Mouse (Mus musculus): ENCODE measurements at regions not wholly inside any gene's neighbourhood (a gene's known extent, or its start where the extent isn't known, plus 50 kb on each side); places are given as distances from the start of the nearest gene placed in this dataset.
A peak's percentile ranks its signal among the peaks of the same experiment; 100 is the strongest.

DNA sequence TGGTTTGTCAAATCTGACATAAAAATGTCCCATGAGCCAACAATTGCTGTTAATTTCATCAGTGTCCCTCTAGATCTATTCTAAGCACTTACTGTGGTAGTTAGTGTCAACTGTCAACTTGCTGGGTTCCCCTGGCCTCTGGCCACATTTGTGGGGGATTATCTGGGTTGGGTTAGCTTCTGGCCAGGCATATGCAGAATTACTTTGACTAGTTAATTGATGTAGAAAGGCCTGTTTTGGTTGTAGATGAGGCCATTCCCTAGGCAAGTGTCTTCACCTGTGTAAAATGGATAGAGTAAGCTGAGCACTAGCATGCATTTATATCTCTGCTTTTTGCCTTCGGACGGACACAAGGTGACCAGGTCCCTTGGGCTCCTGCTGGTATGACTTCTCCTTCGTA lies 283.9 kb downstream of the 1810013L24Rik start:
- no peak for DNase-seq (ENCODE audit: low read depth, low spot score)

DNA sequence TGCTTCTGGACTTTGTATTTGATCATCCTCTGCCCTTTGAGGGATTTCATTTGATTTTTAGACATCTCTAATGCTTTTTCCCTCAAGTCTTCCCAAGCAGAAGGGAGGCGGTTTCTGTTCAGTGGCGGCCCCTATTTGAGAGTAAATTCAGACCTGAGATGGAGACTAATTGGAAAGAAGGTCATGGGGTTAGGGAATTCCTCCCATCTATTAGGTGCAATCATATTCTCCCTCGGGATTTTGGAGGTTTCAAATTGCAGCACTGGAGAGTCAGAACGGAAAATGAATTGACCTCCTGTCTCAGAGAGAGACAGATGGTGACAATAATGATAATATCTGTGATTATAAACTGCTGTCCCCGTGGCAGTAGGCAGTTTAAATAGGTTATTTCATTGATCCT lies 285.6 kb downstream of the 1810013L24Rik start:
- no peak for DNase-seq (ENCODE audit: low read depth, low spot score)

DNA sequence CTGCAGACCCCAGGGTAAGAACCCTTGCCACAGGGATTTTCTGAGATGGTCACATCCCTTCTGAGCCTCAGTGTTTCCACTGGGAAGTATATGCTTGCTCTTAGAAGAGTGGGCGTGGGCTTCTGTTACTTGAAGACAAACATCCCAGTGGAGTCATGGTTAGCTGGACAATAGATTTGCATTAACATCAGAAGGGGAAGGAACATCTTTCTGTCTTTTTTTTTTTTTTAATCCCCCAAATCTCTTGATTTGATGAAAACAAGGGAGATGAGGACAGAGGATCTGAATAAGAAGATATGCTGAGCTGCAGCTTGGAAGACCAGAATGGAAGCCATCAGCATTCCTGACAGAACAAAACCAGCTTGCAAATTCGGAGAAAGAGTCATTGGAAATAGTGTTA lies 291.7 kb downstream of the 1810013L24Rik start:
- no peak for DNase-seq (ENCODE audit: low read depth, low spot score)

DNA sequence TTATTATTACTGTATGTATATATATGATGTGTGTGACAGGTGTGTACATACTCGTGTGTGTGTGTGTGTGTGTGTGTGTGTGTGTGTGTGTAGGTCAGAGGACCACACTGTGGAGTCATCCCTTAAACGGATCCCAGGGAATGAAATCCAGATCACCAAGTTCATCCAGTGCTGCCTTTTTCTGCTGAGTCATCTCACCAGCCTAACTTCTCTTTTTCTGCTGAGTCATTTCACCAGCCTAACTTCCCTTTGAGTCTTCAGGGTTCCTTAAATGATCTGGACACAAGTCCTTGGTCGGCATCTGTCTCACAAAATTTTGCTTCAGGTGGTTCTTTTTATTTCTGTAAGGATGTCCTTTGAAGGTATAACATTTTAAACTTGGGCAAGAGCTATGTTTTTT lies 302.2 kb downstream of the 1810013L24Rik start:
- no peak for DNase-seq (ENCODE audit: low read depth, low spot score)

DNA sequence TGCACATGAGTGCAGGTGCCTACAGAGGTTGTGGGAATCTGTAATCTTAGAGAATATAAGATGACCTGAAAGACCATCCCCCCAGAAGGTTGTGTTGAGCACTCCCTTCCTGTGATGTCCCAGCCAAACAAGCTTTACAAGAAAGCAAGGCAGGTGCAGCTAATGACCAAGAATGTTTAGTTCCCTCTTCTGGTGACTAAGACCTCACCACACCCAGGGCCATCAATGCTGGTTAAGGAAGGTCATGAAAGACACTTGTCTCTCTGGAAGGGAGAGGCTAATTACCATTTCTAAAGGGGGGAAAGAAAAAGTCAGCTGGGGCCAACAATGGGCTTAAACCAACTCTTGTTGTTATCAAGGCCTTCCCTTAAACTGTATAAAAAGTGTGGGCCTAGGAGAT lies 302.9 kb downstream of the 1810013L24Rik start:
- DNase-seq (ENCODE audit: low read depth, low spot score), result no peak

DNA sequence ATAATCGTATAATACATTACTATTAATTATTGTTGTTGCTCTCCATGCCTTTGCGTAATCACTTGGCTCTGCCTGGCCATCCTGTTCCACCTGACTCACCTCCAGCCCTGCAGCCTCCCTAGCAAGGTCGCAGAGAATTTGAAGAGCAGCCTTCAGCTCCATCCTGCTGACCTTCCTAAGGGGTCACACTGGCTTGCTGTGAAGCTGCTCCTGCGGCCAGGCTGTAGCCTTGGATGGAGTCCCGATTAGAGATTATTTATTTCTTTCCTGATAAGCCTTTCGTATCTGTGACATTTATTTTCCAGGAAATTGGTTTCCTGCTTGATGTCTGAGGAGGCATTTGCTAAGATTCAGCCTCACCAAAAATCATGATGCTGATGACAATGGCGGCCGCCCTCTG lies 305.5 kb downstream of the 1810013L24Rik start:
- DNase-seq (ENCODE audit: low read depth, low spot score), result no peak

DNA sequence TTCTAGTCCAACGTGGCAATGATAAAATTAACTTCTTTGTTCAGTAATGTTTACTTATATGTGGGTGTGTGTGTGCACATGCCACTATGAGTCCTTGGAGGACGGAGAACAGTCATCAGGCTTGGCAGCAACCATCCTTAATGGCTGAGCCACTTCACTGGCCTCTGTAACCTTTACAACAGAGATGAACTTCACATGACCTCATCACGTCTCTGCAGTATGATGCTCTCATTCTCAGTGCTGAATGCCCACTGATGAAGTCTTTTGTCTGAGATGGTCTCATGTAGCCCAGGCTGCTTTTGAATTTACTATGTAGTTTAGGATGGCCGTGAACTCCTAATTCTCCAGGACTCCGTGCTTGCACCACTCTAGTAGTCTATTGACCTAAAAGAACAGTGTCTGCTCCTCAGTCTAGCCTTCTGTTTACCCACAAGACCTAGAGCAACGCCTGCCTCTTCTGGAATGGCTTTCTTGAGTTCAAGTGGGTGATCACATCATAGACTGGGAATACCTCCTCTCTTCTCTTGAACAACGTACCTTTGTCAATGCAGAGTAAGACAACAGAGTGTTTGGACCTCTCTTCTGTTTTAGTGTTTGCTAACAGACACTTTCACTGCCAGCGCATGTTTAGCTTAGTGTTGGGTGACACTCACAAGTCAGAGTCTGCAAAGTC lies 308.8 kb downstream of the 1810013L24Rik start:
- DNase-seq (ENCODE audit: low read depth, low spot score), result no peak

DNA sequence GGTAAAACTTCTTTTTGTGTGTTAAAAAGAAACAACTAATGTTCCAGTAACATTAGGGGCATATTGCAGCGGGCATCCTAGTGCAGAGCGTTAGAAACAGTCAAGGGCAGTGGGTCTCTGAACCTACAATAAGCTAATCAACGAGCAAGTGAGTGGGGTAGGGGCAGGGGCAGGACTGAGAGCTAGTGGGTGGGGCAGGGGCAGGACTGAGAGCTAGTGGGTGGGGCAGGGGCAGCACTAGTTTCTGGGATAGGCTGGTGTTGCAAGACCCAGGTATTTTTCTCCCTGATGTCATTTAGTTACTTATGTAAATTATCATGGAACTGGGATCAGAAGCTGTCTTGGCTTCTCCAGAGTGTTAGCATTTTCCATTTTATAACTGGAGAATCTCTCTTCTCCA lies 309.5 kb downstream of the 1810013L24Rik start:
- no peak for DNase-seq (ENCODE audit: low read depth, low spot score)

DNA sequence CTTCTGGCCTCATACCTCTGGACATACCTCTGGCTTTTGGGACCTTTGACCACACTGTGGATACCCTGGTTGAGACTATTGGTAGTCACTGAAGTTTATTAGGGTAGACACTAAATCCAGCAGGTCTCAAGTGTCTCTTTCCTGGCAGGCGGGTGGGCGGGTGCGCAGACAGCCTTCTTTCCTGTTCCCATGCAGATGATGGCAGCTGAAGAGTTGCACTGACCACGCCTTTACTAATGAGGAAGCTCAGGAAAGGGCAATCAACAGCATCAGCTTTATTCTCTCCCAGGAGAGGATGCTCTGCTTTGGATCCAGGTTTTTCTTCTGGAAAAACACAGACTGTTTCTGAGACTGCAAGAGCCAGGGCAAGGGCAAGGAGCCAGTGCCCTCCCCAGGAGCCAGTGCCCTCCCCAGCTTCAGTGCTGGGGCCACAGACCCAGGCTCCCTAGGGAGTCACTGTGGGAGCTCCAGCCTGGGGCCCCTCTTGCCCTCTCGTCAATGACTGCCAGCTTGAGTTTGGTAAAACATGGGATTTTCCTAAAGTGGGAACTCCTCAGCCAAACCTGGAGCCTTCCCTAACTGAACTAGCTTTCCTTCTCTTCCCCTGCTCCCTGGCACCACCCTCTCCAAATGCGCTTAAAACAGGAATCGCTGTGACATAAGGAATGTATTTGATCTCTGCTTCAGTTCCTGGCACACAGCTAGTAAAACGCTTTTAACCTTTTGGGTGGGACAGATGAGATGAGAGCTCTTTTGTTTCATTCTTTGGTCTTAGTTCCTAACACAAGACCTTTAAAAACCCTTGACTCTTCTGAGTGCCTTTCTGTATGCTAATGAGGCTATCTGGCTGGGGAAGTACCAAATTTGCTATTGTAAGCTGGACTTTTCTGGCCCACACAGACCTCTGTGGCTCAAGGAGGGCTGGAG lies 319.6 kb downstream of the 1810013L24Rik start:
- DNase-seq (ENCODE audit: low read depth, low spot score), result no peak

DNA sequence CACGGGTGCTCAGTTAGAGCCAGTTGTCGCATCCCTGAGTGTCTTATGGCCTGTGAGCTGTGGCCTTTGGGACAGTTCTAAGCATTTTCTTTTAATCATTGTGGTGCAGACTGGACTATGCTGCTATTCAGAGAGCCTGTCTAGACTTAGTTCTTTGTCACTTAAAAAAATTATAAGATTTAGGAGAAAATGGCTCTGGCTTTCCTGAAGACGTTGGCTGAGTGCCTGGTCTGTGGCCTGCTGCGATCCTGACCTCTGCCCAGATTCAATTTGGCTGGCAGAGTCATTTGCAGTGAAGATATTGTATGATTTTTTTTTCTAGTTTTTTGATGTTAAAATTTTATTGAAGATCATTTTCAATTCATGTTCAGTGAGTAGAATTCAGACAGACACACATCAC lies 322.0 kb downstream of the 1810013L24Rik start:
- DNase-seq (ENCODE audit: low read depth, low spot score), result no peak

DNA sequence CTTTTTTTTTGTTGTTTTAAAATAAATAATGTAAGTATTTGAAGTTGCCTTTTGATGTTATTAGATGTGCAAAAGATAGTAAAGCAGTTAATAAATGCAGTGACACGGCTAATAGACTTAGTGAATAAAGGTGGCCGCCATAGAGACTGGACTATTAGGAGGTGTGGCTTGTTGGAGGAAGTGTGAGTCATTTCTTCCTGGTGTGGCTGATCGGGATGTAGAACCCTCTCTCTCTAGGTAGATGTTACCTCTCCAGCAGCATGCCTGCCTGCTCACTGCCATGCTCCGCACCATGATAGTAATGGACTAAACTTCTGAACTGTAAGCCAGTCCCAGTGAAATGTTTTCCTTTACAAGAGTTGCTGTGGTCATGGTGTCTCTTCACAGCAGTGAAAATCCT lies 323.6 kb downstream of the 1810013L24Rik start:
- DNase-seq (ENCODE audit: low read depth, low spot score), result no peak

DNA sequence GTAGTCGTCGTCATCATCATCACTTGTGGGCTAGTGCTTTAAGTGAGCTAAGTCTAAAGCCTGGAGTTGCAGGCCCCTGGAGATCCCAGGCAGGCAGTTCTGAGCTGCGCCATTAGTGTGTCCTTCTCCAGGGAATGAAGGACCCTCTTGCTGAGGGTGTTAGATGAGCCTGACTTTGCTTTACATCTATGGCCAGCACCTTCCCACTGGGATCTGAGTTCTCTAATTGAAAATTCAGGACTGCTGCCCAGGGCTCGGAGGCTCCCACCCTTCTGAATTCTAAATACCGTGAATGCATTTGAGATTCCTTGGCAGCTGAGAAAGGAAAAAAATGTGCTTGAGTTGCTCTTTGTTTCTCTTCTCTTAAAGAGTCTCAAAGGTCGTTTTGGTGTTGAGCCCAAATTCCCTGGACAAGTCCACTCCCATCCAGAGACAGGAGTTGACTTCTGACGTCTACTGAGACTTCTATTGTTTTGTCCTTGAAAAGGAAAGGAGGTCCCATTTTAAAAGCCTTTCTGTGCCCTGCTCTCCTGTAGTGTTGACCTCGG lies 335.9 kb downstream of the 1810013L24Rik start:
- no peak for DNase-seq (ENCODE audit: low read depth, low spot score)

DNA sequence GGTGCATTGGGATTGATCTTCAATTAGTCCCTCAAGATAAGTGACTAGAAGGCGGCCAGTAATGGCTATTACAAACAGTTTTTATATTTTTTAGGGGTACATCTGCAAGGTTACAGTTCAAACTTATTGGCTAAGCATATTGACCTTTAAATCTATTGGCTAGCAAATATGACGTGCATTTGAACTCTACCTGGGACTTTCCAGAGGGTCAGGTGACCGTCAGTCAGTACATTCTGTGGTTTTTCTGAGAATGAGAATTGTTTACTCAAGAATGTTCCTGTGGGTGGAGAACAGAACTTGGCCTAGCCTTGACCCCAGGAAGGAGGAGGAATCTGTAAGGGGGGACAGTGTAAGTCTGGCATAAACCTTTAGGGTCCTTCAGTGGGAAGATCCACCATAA lies 346.5 kb downstream of the 1810013L24Rik start:
- no peak for DNase-seq (ENCODE audit: low read depth, low spot score)

DNA sequence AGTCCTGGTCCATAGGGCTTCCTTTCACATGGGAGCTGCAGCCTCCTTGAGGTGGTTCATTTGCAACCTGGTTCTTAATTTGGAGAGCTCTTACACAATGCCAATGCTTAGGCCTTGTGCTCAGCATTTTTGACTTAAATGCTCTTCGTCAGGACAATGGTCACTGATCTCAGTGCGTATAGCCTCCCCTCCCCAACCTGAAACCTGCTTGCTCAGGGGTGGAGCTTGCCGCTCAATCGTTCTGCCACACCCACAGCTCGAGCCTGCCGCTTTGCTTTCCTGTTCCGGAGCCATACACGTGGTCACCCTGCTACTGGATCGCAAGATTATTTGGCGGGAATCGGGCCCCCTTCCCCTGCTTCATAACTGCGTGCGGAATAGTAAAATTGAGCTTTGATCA lies 365.9 kb downstream of the 1810013L24Rik start:
- no peak for DNase-seq (ENCODE audit: low read depth, low spot score)

DNA sequence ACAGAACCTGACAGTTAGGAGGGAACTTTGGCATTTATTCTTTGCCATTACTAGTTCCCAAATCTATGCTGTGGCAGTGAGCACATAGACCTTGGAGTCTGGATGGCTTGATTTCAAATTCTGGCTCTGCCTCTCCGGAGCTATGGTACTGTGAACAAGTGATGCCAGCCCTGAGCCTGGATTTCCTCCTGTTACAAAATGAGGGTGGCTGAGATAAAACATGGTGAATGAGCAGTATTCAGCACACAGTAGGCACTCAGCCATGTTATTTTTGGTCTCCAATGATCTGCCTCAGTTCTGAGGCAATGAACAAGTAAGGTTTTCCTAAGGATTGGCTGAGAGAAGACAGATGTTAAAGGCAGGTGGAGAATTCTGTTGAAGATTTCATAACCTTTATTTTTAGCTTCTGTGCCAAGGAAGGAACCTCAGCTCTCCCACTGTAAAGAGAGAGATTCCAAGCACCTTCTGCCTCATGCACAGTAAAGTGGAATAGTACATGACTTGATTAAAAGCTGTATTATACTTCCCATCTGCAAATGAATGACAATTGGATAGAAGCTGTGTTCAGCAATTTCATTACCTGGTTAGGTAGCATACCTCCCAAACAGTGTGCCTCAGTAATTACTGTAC lies 369.1 kb downstream of the 1810013L24Rik start:
- DNase-seq (ENCODE audit: low read depth, low spot score), result no peak

DNA sequence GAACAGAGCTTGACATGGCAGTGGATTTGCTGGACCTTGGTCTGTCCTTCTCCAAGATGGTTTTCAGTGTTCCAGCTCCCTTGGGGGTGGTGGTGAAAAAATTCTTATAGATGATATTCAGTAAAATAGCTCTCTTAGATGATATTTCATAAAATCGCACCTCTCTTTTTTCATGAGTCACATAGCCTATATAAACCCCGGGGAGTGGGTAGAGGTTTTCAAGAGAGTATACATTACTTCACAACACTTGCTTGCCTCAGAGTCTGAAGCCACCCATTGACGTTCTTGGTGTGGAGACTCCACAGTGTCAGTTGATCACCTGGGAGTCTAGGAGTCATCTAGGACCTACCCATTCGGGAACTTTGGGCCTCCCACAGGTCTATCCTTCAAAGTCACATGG lies 378.7 kb downstream of the 1810013L24Rik start:
- DNase-seq (ENCODE audit: low read depth, low spot score), result no peak

DNA sequence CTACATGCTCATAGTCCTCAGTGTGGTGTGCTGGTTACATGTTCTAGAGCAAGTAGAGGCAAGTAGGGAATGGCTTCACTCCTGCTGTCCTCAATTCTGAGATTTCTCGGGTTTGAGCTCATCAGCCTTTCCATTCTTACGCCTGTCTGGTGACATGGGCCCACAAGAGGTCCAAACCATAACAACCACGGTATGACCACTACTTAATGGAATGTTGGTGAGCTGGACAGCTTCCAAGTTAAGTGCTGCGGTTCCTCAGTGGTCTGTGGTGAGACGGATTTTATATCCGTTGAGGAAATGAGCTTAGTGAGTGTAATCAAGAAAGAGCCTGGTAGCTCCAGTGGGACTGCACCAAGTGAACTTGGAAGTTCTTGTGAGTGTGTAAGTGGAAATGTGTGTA lies 381.6 kb downstream of the 1810013L24Rik start:
- no peak for DNase-seq (ENCODE audit: low read depth, low spot score)

DNA sequence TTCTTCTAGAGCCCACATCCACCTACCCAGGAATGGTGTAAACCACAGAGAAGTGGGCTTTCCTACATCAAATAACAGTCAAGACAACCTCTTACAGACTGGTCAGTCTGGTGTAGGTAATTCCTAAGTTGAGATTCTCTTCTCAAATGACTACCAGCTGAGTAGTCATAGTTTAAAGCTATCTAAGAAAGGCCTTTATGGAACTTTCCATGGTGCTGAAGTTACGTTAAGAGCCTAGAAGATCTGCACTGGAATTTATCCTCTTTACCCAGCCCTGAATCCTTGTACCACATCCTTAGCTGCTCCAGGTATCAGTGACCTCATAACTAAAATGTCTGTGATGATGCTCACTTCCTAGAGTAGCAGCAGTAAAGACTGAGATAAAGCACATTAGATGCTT lies 385.2 kb downstream of the 1810013L24Rik start:
- DNase-seq (ENCODE audit: low read depth, low spot score), result no peak

DNA sequence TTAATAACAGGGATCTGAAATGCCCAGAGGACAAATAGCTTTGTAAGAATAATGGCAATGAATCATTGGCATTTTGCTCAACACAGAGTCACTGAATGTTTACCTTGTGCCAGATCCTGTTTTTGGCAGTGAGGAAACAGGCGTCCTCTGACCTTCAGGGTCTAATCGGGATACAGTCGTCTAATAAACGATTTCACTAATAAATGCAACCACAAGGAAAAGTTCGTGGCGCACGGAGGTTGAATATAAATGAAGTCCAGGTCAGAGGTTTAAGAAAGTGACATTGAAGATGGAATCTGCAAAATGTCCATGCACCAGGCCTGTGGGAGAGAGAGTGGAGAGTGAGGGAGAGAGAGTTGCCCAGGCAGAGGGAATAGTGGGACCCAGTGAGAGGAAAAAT lies 387.5 kb downstream of the 1810013L24Rik start:
- DNase-seq (ENCODE audit: low read depth, low spot score), result no peak

DNA sequence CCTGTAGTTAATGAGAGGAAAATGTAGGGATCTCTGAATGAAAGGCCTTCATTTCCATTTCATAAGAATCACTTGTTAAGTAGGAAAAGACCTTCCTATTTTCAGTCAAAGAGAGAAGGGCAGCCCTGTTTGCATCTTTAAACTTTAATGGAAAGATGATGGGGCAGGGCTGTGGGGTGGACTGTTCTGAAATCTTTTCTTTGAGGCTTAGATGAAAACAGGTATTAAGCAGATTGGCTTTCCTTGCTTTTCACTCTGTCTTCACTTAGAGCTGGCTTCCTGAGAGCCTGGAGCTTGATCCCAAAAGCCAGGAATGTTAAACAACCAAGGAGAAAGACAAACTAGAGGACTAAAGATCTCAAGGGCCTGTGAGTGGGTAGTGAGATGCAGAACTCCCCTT lies 400.3 kb downstream of the 1810013L24Rik start:
- no peak for DNase-seq (ENCODE audit: low read depth, low spot score)

DNA sequence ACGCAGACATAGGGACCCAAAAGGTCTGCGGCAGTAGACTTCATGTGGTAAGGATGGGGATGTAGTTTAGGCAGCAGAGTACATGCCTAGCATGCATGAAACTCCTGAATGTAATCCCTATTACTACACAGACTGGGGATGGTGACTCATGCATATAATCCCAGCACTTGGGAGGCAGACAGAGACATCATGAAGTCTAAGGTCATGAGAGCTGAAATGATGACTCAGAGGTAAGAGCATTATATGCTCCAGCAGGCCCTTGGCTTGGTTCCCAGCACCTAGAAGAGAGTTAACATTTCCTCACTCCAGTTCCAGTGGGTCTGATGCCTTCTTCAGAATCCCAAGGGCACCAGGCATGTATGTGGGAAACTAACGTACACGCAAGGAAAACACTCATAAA lies 412.2 kb downstream of the 1810013L24Rik start:
- no peak for DNase-seq (ENCODE audit: low read depth, low spot score)

DNA sequence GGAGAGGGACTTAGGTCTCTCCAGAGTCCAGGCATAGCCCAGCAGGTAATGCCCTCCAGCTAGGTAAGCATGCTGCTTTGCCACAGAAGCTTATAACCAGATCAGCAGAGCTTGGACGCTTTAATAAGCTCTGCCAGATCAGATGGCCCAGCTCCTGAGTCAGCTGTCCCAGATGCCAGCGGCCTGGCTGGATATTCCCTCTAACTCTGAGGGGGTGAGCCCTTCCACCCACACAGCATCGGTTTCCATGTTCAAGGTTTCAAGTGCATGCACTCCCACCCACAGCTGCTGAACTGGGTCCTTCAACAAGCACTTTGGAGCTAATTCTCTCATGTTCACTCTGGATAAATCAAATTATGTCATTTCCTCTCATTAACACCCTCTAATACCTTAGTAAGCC lies 417.3 kb downstream of the 1810013L24Rik start:
- peak; percentile 16 for DNase-seq (ENCODE audit: low read depth, low spot score)
